Mouse (Mus musculus) CD4-positive, CD25-positive, alpha-beta regulatory T cell, adult 2 months (primary cell): ENCODE results near the gene Nxn.

Source experiments
- DNase-seq: peaks from one replicate; pipeline ENCODE4 v3.0.0-alpha.2; 2012; ENCODE audit warnings: low read depth, low spot score

The Nxn gene

GRCm38 (mm10) chr11:76261224-76261623 lies 137.7 kb downstream of the Nxn start:
- DNase-seq: peak; percentile 53

DNA sequence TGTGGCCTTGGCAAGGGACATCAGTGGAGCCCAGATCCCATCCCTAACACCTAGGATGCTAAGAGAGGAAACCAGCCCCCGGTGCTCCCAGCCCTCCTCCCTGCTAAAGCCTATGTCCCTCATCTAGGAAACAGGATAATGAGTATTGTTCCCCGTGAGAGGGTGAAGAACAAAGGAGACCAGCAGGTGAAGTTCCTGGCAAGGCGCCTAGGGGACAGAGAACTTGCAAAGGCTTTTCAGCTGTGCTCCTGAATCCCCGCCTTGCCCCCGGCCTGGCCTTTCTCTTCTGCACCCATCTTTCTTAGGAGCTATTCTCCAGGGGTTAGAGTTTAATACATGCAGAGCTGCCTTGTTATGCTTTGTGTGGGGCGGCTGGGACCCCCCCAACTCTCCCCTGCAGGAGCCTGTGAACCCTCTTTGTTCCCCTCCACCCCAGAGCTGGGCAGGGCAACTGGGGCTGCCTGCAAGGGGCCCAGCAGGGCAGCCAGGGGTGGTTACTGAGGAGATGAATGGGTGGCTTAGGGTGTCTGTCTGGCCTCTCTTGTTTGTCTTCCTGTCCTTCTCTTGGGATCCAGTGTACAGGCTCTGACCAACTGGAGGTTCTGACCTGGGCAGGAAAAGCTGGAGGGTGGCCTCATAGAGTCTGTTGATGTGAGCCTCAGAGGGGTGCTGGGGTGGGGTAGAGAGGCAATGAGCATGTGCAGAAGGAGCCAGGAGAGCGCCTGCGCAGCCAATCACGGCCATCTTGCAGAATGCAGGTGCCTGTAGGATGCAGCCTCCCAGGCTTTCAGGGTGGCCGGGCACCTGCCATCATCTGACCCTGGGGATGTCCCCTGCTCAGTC lies 138.5 kb downstream of the Nxn start:
- DNase-seq: no peak

DNA sequence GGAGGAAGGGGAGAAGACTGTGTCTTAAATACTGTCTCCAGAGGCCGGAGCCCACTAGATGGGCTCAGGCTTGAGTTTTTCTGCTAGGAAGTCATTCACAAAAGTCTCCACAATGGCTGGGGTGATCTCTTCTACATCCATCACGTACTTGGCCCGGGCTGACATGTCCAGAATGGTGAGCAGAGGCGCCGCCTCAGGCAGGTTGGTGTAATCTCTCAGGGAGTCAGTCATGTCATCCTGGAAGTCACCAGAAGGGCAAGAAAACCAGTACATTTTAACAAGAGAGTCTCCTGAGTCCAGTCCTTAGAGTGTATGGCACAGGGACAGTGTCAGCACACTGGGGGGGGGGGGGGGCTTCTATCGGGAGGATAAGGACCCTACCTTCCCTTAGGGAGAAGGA lies 140.4 kb downstream of the Nxn start:
- no peak for DNase-seq

DNA sequence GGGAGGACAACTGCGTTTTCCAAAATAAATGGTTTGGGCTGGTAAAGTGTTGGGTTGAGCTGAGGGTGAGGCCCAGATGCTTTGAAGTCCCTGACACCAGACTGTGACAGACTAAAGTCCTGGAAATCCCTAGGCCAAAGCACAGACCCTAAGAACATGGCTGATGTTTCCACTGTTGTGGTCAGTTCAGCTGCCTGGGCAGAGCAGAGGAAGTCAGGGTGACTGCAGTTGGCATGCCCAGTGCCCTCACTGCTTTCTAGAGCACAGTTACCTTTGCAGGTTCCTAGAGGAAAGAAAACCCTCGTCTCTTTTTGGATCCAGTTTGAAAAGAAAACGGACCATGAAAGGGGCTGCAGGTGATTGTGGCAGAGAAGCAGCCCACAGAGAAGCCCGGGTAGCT lies 141.6 kb downstream of the Nxn start:
- DNase-seq: no peak

GRCm38 (mm10) chr11:76256129-76256528 lies 142.8 kb downstream of the Nxn start:
- no peak for DNase-seq

- no peak for DNase-seq
Observed at GRCm38 (mm10) chr11:76255431-76256001, 143.4 kb downstream of the Nxn start.

- DNase-seq: no peak
Observed at GRCm38 (mm10) chr11:76253918-76254264, 145.0 kb downstream of the Nxn start.

GRCm38 (mm10) chr11:76253145-76253917 lies 145.6 kb downstream of the Nxn start:
- DNase-seq: peak; percentile 89

DNA sequence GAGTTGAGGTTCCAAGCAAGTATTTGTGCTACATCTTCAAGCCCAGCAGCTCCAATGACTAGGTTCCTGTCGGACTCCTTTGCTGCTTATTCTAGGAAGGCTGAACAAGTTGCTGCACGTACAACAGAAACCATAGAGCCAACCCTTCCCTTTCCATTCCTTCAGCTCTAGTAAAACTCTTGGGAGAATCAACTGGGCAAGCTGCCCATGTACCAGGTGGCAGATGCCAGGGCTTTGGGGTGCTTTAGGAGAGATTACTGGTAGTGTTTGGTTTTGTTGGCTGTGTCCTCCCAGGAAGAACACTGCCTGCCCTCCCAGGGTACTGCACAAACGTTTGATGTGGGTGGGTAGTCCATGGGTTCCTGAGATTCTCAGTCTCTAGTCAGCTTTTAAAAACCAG lies 146.9 kb downstream of the Nxn start:
- DNase-seq: no peak

GRCm38 (mm10) chr11:76247239-76247638 lies 151.7 kb downstream of the Nxn start:
- DNase-seq: no peak

DNA sequence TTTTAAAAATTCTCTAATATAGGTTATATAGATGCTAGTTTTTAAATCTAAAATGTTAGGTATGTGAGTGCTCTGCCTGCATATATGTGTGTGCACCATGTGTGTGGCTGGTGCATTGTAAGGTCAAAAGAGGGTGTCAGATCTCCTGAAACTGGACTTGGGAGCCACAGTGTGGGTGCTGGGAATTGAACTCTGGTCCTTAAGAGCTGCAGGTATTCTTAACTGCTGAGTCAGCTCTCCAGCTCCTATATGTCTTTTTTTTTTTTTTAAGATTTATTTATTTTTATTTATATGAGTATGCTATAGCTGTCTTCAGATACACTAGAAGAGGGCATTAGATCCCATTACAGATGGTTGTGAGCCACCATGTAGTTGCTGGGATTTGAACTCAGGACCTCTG lies 152.5 kb downstream of the Nxn start:
- DNase-seq: no peak

DNA sequence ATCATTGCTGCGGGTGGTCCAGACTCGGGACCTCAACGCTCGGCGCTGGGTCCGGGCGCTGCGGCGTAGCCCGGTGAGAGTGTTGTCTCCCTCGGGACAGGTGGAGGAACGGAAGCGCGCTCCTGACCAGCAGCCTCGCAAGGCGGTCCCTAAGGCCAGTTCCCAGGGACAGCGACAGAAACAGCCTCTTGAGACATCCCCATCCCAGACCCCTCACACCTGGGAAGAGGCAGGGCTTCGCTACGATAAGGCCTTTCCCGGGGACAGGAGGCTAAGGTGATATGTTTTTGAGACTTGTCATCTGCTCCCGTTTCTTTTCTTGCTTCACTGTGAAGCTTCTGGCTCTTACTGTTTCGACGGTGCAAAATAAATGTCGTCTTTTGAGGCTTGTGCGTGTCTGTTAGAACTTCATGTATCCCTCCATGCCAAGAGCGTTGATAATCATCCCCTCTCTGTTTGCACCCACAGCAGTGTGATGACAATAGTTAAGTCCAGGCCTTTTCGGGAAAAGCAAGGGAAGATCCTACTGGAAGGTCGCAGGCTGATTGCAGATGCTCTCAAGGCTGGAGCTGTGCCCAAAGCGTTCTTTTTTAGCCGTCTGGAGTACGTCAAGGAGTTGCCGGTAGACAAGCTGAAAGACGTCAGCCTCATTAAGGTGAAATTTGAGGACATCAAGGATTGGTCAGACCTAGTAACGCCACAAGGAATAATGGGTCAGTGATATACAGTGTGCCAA lies 155.0 kb downstream of the Nxn start:
- DNase-seq: no peak

DNA sequence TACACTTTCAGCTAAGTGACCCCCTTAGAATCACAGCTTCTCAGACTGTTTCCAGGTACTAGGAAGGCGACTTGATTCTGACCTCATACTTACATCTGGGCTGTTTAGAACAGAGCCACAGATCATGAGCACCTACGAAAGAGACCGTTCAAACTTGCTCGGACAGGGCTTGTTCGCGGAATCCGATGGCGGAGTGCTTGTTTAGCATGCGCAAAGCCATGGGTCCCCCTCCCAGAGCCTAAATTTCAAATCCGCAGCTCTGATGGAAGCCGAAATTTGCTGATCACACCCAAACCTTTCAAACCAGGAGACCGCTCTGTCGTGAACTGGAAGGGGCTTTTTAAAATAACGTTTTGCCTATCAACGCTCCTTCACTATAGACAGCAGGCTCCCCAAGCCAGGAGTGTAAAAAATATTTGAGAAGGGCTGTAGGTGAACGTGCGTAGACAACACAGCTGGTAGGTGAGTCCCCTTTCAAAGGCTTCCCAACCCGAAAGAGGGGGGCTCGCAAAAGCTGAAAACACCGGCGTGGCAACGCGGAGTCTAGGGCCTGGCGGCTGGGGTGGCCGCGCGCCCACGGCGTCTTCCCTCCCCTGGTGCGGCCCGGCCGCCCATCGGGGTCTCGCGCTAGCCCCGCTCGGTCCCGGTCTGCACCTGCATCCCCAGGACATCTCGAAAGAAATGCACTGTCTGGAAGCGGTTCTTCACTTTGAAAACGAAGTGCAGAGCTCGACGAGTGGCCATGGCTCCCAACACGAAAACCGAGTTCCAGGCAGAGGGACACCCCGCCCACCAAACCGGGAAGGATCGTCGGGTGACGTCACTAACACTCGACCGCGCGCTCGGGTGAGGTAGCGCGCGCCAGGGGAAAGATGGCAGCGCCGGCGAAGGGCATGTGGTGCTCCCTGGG lies 155.8 kb downstream of the Nxn start, which contains the start of the genes Mrm3 and Glod4:
Gene Mrm3 (plus strand): TSS at position 815 of the 910 bp plus-strand sequence.
Gene Glod4 (minus strand): TSS at position 825 of the 910 bp plus-strand sequence.
- peak; percentile 91 for DNase-seq

- no peak for DNase-seq
Observed at GRCm38 (mm10) chr11:76239750-76240149, 159.2 kb downstream of the Nxn start.

GRCm38 (mm10) chr11:76236136-76236535 lies 162.8 kb downstream of the Nxn start:
- no peak for DNase-seq

DNA sequence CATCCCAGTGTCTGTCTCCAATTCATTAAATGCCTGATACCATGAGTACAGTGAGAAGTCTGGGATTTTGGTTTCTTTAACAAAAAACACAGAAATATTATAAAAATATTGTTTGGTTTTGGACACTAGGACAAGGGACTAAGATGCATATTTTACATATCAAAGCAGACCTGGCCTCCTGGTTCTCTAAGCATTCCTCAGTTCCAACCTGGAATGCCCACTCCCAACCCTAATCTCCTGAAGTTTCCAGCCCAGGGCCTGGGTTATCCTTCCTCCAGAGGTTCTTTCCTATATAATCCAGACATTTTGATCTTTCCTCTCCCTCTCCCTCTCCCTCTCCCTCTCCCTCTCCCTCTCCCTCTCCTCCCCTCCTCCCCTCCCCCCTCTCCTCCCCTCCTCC lies 173.9 kb downstream of the Nxn start:
- no peak for DNase-seq

GRCm38 (mm10) chr11:76224631-76225030 lies 174.3 kb downstream of the Nxn start:
- no peak for DNase-seq

- peak; percentile 100 for DNase-seq
Observed at GRCm38 (mm10) chr11:76217390-76217800, 181.5 kb downstream of the Nxn start, which contains the start of the genes Dbil5 and Gemin4. Dbil5 (plus strand) TSS chr11:76217608. Gemin4 (minus strand) TSS chr11:76217664.

GRCm38 (mm10) chr11:76216681-76217389 lies 182.1 kb downstream of the Nxn start:
- DNase-seq: peak; percentile 38

DNA sequence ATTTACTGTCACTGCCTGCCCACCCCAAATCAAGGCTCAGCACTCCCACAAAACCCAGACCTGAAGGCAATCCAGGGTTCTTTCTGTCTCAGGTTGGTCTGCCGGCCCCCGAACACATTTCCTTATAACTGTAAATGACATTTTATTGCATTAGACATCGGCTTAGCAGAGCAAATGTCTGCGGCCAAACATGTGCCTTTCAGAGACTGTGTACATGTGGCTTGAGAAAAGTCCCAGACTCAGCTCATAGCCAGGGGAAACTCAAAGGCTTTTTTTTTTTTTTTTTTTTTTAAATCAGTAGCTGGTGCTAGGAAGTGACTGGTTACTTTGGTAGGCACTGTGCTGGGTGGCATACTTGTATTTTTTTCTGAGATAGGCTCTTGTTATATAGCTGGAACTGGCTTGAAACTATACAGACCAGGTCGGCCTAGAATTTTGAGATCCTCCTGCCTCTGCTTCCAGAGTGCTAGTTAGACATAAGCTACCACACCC lies 182.8 kb downstream of the Nxn start:
- DNase-seq: no peak
